Comparison of ENCODE assay signal across 9 mouse cellular contexts in the genomic region with DNA sequence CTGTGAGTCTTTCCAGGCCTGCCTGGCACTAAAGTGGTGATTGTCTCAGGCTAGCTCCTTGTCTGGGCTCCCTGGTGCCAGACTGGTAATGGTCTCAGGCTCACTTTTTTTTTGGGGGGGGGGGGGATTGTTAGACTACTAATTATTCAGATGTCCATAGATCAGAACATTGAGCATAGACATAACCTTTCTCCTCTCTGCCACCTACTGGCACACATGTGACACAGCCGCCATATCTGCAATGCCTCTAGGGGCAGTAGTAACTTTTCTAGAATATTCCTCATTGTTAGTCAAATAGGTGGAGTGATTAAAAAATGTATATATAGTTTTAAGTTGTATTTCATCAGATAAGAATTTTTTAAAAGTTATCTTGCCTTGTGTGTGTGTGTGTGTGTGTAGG. TPM values are rescaled to one million over a fixed set of nuclear protein-coding genes. Genes with fewer than 3 reads are reported as not detected.
DNase-seq lines count a peak whose midpoint lies in the region; ATAC-seq and TF ChIP-seq lines count a peak whose summit lies in the region.
"Had no signal": no experiment of that assay in that cellular context is flagged by ENCODE, and none has a peak within 500 bp of the region (broad histone marks: within the 10 kb centered on the region; RNA-seq: fewer than 3 reads in every experiment).

No protein-coding gene starts in this region.

- H3K36me3 ChIP-seq in heart, adult 2 months (ENCODE audit: control insufficient read depth, insufficient read depth, low read length): no peaks in the 10 kb centered on the region
- no peaks in the 10 kb centered on the region for H3K36me3 ChIP-seq in heart, embryonic 11.5 days (ENCODE audit: control insufficient read depth, insufficient read depth, low read length)

- no peaks in the 10 kb centered on the region for H3K9me3 ChIP-seq in heart, embryonic 11.5 days (replicated peaks; ENCODE audit: control insufficient read depth, low read length)

- TF ChIP-seq EP300 in heart, adult 2 months (IDR thresholded peaks at IDR 0.05; ENCODE audit: insufficient read depth, low read depth, low read length): peak; percentile 77

- peaks cover 3% of the 10 kb centered on the region for H3K4me1 ChIP-seq in heart, adult 2 months (ENCODE audit: control insufficient read depth, insufficient read depth, low read length)
- peaks cover 11% of the 10 kb centered on the region for H3K4me1 ChIP-seq in heart, embryonic 11.5 days (ENCODE audit: control insufficient read depth, insufficient read depth, low read length)

- no peak overlapping the region for H3K4me2 ChIP-seq in heart, embryonic 11.5 days

- DNase-seq in heart, adult 2 months: peak; percentile 52 to 57
- DNase-seq in urinary bladder, postnatal 36 days (ENCODE audit: low spot score in 2 of 2): peak; percentile 30 to 49
- no peak for DNase-seq in urinary bladder, adult 2 months (ENCODE audit: low spot score)
- peak; percentile 81 to 86 for DNase-seq in cerebellum, postnatal 10 days
- peak; percentile 79 for DNase-seq in induced T-regulatory cell, adult 2 months (ENCODE audit: low read depth)
- no peak for DNase-seq in frontal cortex, postnatal 14 days (ENCODE audit: low spot score in 2 of 2)

- TF ChIP-seq CTCF in heart, adult 2 months (IDR thresholded peaks at IDR 0.05): peak; percentile 88

- no peak for ATAC-seq in heart, embryonic 11.5 days (replicated peaks; ENCODE audit: insufficient number of reproducible peaks, low FRiP score, low TSS enrichment)
- peak; percentile 82 for ATAC-seq in megakaryocyte, adult 5-6 weeks (ENCODE audit: poor library complexity, severe bottlenecking)

- H3K79me2 ChIP-seq in heart, adult 2 months (replicated peaks; ENCODE audit: control insufficient read depth, insufficient read depth, low read length): no peaks in the 10 kb centered on the region

- WGBS in heart, adult 2 months: 31% methylated on average over 1 of the region's 1 CpGs
- WGBS in heart, embryonic 11.5 days (ENCODE audit: insufficient replicate concordance): 68% methylated on average over 1 of the region's 1 CpGs

- no peak overlapping the region for H3K4me3 ChIP-seq in heart, adult 2 months
- no peak overlapping the region for H3K4me3 ChIP-seq in heart, embryonic 11.5 days (ENCODE audit: low read depth, low read length)

- no peak overlapping the region for H3K9ac ChIP-seq in heart, adult 2 months (ENCODE audit: low read depth, low read length)
- H3K9ac ChIP-seq in heart, embryonic 11.5 days (ENCODE audit: low read depth, low read length): no peak overlapping the region

- H3K27ac ChIP-seq in heart, adult 2 months: no peak overlapping the region
- H3K27ac ChIP-seq in heart, embryonic 11.5 days (ENCODE audit: low read depth, low read length): no peak overlapping the region

- intact Hi-C loops in heart, adult 2 months (cut with DNase I): loop anchor here (1.0 kb wide), 2 partner anchors 44 to 67 kb away; no protein-coding TSS in a partner anchor

- no peak for TF ChIP-seq POLR2A in heart, adult 2 months (IDR thresholded peaks at IDR 0.05; ENCODE audit: insufficient read depth, low read depth, low read length)

- H3K27me3 ChIP-seq in heart, adult 2 months (ENCODE audit: control insufficient read depth, insufficient read depth, low read length): no peaks in the 10 kb centered on the region
- H3K27me3 ChIP-seq in heart, embryonic 11.5 days (ENCODE audit: control insufficient read depth, insufficient read depth, low read length): no peaks in the 10 kb centered on the region; the same call in 1 of the 2 replicates

RNA-seq across cellular contexts. Expression of a gene that starts 53.3 kb away (rescaled TPM):
- 1 to 10 TPM; 4.6 to 5.6 TPM for total RNA-seq in heart, adult 2 months (2021)
- 1.7 and 3.2 TPM in 2 replicates for polyA plus RNA-seq in heart, adult 2 months (2012; rRNA removed)
- 5.6 and 6.4 TPM in 2 replicates for polyA plus RNA-seq in heart, embryonic 11.5 days (2014; fragmentation: Nextera tagmentation; extraction: Ambion mirVana)
- 4.5 and 8.1 TPM in 2 replicates for polyA plus RNA-seq in urinary bladder, adult 2 months (2012; rRNA removed)
- 1.6 and 1.9 TPM in 2 replicates for total RNA-seq in megakaryocyte, adult 5-6 weeks (2015)
- 1.1 and 1.8 TPM in 2 replicates for total RNA-seq in megakaryocyte, adult 5-6 weeks (2017)

RNA-seq across cellular contexts. Expression of a gene that starts 58.8 kb away (rescaled TPM):
- under 1 TPM in 1 of 2 experiments, not detected in 1; 0.30 TPM for total RNA-seq in heart, adult 2 months (2021)
- 0.23 TPM in 1 of 2 replicates, not detected in the other for polyA plus RNA-seq in heart, adult 2 months (2012; rRNA removed)
- 0.34 and 2.2 TPM in 2 replicates for polyA plus RNA-seq in heart, embryonic 11.5 days (2014; fragmentation: Nextera tagmentation; extraction: Ambion mirVana)
- polyA plus RNA-seq in urinary bladder, adult 2 months (2012; rRNA removed): 0.22 and 0.25 TPM in 2 replicates
- not detected in 2 replicates for total RNA-seq in megakaryocyte, adult 5-6 weeks (2015)
- not detected in 2 replicates for total RNA-seq in megakaryocyte, adult 5-6 weeks (2017)
- polyA plus RNA-seq: large intestine, adult 2 months had no signal

RNA-seq across cellular contexts. Expression of a gene that starts 58.9 kb away (rescaled TPM):
- 1 to 10 TPM; 5.0 to 7.0 TPM for total RNA-seq in heart, adult 2 months (2021)
- polyA plus RNA-seq in heart, adult 2 months (2012; rRNA removed): 4.2 and 7.2 TPM in 2 replicates
- 4.3 and 5.2 TPM in 2 replicates for polyA plus RNA-seq in heart, embryonic 11.5 days (2014; fragmentation: Nextera tagmentation; extraction: Ambion mirVana)
- 7.5 and 9.8 TPM in 2 replicates for polyA plus RNA-seq in urinary bladder, adult 2 months (2012; rRNA removed)
- 8.1 and 10.7 TPM in 2 replicates for total RNA-seq in megakaryocyte, adult 5-6 weeks (2015)
- 10.0 and 11.1 TPM in 2 replicates for total RNA-seq in megakaryocyte, adult 5-6 weeks (2017)

Comparison
In these comparisons a context has a peak if more than half of its experiments do, and no peak if none do; other contexts are left out.
1. DNase-seq: peak in heart, adult 2 months (2 of 2), urinary bladder, postnatal 36 days (2 of 2), cerebellum, postnatal 10 days (2 of 2) and induced T-regulatory cell, adult 2 months (single experiment); none in urinary bladder, adult 2 months (single experiment) and frontal cortex, postnatal 14 days (0 of 2).